In genomic region chr16:87225085-87225484, GRCm38 (mm10) we compare ENCODE assay signal across 22 mouse cellular contexts.
DNase-seq lines count a peak whose midpoint lies in the region; ATAC-seq and TF ChIP-seq lines count a peak whose summit lies in the region.
"Had no signal": no experiment of that assay in that cellular context is flagged by ENCODE, and none has a peak within 500 bp of the region (broad histone marks: within the 10 kb centered on the region; RNA-seq: fewer than 3 reads in every experiment).

No protein-coding gene starts in this region.

- H3K4me3 ChIP-seq in embryonic facial prominence, embryonic 13.5 days, result no peak overlapping the region
- no peak overlapping the region for H3K4me3 ChIP-seq in embryonic facial prominence, embryonic 10.5 days
- no peak overlapping the region for H3K4me3 ChIP-seq in lung, adult 2 months (replicated peaks; ENCODE audit: extremely low read depth, low read depth, low read length)
- no peak overlapping the region for H3K4me3 ChIP-seq in lung, embryonic 16.5 days (ENCODE audit: low read length)
- H3K4me3 ChIP-seq: limb, embryonic 10.5 days; limb, embryonic 15.5 days; liver, embryonic 13.5 days; midbrain, embryonic 13.5 days; neural tube, embryonic 13.5 days had no signal

- peaks cover 7% of the 10 kb centered on the region; the same call in 1 of the 2 replicates for H3K27me3 ChIP-seq in embryonic facial prominence, embryonic 13.5 days
- H3K27me3 ChIP-seq in embryonic facial prominence, embryonic 10.5 days (replicated peaks; ENCODE audit: low read depth, poor library complexity, severe bottlenecking), result no peaks in the 10 kb centered on the region
- H3K27me3 ChIP-seq in lung, embryonic 16.5 days (ENCODE audit: control insufficient read depth, insufficient read depth, low read depth, low read length), result no peaks in the 10 kb centered on the region
- H3K27me3 ChIP-seq: limb, embryonic 15.5 days; liver, embryonic 13.5 days; midbrain, embryonic 13.5 days; neural tube, embryonic 13.5 days had no signal

- TF ChIP-seq CTCF in lung, adult 2 months (IDR thresholded peaks at IDR 0.05; ENCODE audit: insufficient read depth, low read length), result no peak

- WGBS in embryonic facial prominence, embryonic 13.5 days, result 74% methylated on average over 8 of the region's 8 CpGs
- 86% methylated on average over 8 of the region's 8 CpGs for WGBS in embryonic facial prominence, embryonic 10.5 days
- 51% methylated on average over 8 of the region's 8 CpGs for WGBS in lung, adult 2 months
- 55% methylated on average over 8 of the region's 8 CpGs for WGBS in lung, embryonic 16.5 days

- no peak for DNase-seq in embryonic facial prominence, embryonic 10.5 days (ENCODE audit: low spot score)
- DNase-seq in lung, adult 18-20 months, result peak; percentile 16 to 42
- no peak for DNase-seq in lung, adult 2 months
- peak; percentile 67 for DNase-seq in lung, postnatal 36 days
- DNase-seq in cerebellum, postnatal 25 days, result no peak
- no peak for DNase-seq in thymus, postnatal 36 days
- DNase-seq: cerebellum, adult 18-20 months; cerebellum, postnatal 10 days; heart, postnatal 14 days; kidney, adult 18-20 months; kidney, postnatal 4 days; liver, embryonic 13.5 days; right cerebral cortex, postnatal 14 days had no signal

- H3K4me1 ChIP-seq in embryonic facial prominence, embryonic 13.5 days, result peaks cover 8% of the 10 kb centered on the region
- no peaks in the 10 kb centered on the region for H3K4me1 ChIP-seq in embryonic facial prominence, embryonic 10.5 days
- H3K4me1 ChIP-seq in lung, adult 2 months (ENCODE audit: control insufficient read depth, insufficient read depth, low read length), result peaks cover 3% of the 10 kb centered on the region; the same call in 1 of the 2 replicates
- H3K4me1 ChIP-seq in lung, embryonic 16.5 days (replicated peaks; ENCODE audit: control insufficient read depth, insufficient read depth, low read length), result no peaks in the 10 kb centered on the region; the same call in 1 of the 2 replicates
- H3K4me1 ChIP-seq: limb, embryonic 10.5 days; liver, embryonic 13.5 days; midbrain, embryonic 13.5 days; neural tube, embryonic 13.5 days had no signal

- no peak for TF ChIP-seq POLR2A in lung, adult 2 months (IDR thresholded peaks at IDR 0.05; ENCODE audit: borderline replicate concordance, extremely low read depth, low read depth, low read length)

- 0 out of 2 replicates have a peak overlapping the region, but pooled peaks have one; percentile 16 for H3K27ac ChIP-seq in embryonic facial prominence, embryonic 13.5 days
- H3K27ac ChIP-seq in embryonic facial prominence, embryonic 10.5 days (replicated peaks), result no peak overlapping the region
- peak overlapping the region; percentile 77 for H3K27ac ChIP-seq in lung, embryonic 16.5 days (ENCODE audit: low read length)
- H3K27ac ChIP-seq: limb, embryonic 10.5 days; limb, embryonic 15.5 days; liver, embryonic 13.5 days; macrophage; midbrain, embryonic 13.5 days; neural tube, embryonic 13.5 days had no signal

- ATAC-seq in embryonic facial prominence, embryonic 13.5 days (ENCODE audit: insufficient number of reproducible peaks, insufficient read depth, low FRiP score, low TSS enrichment, low read depth), result no peak
- ATAC-seq in lung, embryonic 16.5 days (ENCODE audit: low read depth), result peak; percentile 74
- ATAC-seq: forebrain, embryonic 14.5 days; hindbrain, embryonic 16.5 days; midbrain, embryonic 13.5 days had no signal

- H3K36me3 ChIP-seq in embryonic facial prominence, embryonic 13.5 days, result no peaks in the 10 kb centered on the region
- no peaks in the 10 kb centered on the region for H3K36me3 ChIP-seq in embryonic facial prominence, embryonic 10.5 days (replicated peaks)
- no peaks in the 10 kb centered on the region for H3K36me3 ChIP-seq in lung, embryonic 16.5 days (ENCODE audit: control insufficient read depth, insufficient read depth, low read length)
- H3K36me3 ChIP-seq: limb, embryonic 10.5 days; limb, embryonic 15.5 days; liver, embryonic 13.5 days; midbrain, embryonic 13.5 days; neural tube, embryonic 13.5 days had no signal

- no peak overlapping the region for H3K4me2 ChIP-seq in embryonic facial prominence, embryonic 13.5 days
- H3K4me2 ChIP-seq in lung, embryonic 16.5 days (ENCODE audit: low read depth, low read length), result no peak overlapping the region
- H3K4me2 ChIP-seq: limb, embryonic 15.5 days; liver, embryonic 13.5 days; midbrain, embryonic 13.5 days; neural tube, embryonic 13.5 days had no signal

- no peaks in the 10 kb centered on the region for H3K9me3 ChIP-seq in embryonic facial prominence, embryonic 13.5 days
- no peaks in the 10 kb centered on the region for H3K9me3 ChIP-seq in embryonic facial prominence, embryonic 10.5 days
- no peaks in the 10 kb centered on the region for H3K9me3 ChIP-seq in lung, embryonic 16.5 days (ENCODE audit: control insufficient read depth, low read length)
- H3K9me3 ChIP-seq: limb, embryonic 10.5 days; limb, embryonic 15.5 days; liver, embryonic 13.5 days; midbrain, embryonic 13.5 days; neural tube, embryonic 13.5 days had no signal

- no peak overlapping the region for H3K9ac ChIP-seq in embryonic facial prominence, embryonic 13.5 days
- H3K9ac ChIP-seq in lung, embryonic 16.5 days (ENCODE audit: low read length), result no peak overlapping the region
- H3K9ac ChIP-seq: limb, embryonic 15.5 days; liver, embryonic 13.5 days; midbrain, embryonic 13.5 days; neural tube, embryonic 13.5 days had no signal

Comparison
In these comparisons a context has a peak if more than half of its experiments do, and no peak if none do; other contexts are left out.
1. DNase-seq: peak in lung, adult 18-20 months (2 of 2) and lung, postnatal 36 days (single experiment); none in embryonic facial prominence, embryonic 10.5 days (single experiment), lung, adult 2 months (single experiment), cerebellum, postnatal 25 days (0 of 2) and thymus, postnatal 36 days (0 of 2).